Mouse (Mus musculus) lung, postnatal 0 days (tissue): ENCODE data around the gene Mip.

Source experiments
- CTCF ChIP-seq: IDR thresholded peaks from 2 replicates; pipeline ENCODE4 v1.5.1; 2016; ENCODE audit warnings: antibody characterized with exemption, mild to moderate bottlenecking
- EP300 ChIP-seq: IDR thresholded peaks from 2 replicates; pipeline ENCODE4 v1.6.1; 2016; ENCODE audit warnings: antibody characterized with exemption, mild to moderate bottlenecking, control low read depth

DNA sequence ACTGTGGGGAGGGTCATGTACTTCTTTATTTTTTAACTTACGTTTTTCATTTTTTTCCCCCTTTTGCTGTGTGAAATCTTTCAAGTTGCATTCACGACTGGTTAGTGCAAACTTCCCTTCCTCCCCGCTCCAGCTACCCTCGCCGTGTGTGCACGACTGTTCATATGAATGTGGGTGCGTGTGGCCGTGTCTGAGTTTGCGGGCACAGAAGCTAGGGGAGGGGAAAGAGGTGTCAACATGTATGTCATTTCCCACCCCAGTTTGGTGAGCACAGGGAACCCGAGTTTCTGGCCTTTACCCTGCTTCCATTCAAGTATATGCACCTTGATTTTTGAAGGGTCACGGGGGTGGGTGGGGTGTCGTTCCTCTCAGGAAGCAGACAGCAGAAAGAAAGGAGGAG, 4.9 kb downstream of the Mip start:
- TF ChIP-seq EP300 (no peak), CTCF (no peak)
